Mouse (Mus musculus) cerebellum, postnatal 25 days (tissue): Measurements from ENCODE around the gene Ddx46.
"Not testable (repeated sequence)": the region's sequence is repeated elsewhere in the genome, so short reads cannot be mapped to it uniquely, and the experiment has no call there.

Experiments used
- DNase-seq, 2 experiments: peaks; one replicate each; pipeline ENCODE4 v3.0.0; 2021; ENCODE audit warnings: mixed read lengths in 2 of 2

Gene Ddx46

DNA sequence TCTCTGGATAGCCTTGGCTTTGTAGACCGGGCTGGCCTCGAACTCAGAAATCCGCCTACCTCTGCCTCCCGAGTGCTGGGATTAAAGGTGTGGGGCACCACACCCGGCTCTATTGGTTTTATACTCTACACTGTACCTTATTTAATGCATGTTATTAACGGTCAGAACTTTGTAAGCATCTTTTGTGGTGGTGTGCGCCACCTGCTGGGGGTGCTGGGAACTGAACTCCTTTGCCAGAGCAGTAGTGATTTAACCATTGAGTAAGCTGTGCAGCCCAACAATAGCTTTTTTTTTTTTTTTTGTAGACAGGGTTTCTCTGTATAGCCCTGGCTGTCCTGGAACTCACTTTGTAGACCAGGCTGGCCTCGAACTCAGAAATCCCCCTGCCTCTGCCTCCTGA lies 5.7 kb downstream of the Ddx46 start:
- peak; percentile 81 to 86 for DNase-seq

DNA sequence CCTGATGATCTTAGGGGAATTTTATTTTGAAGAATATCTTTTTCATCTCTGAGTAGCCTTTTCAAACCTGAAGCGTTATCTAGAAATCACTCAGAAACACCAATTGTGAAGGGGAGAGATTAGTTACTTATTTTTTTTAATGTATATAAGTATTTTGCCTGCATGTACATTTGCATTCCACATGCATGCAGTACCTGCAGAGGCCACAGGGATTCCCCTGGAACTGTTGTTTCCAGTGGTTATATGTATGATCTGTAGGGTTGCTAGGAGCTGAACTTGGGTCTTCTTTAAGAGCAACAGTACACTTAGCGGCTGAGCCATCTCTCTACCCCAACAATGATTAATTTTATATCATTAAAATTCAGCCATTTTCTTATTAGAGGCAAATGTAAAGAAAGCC lies 9.7 kb downstream of the Ddx46 start:
- DNase-seq: no peak

DNA sequence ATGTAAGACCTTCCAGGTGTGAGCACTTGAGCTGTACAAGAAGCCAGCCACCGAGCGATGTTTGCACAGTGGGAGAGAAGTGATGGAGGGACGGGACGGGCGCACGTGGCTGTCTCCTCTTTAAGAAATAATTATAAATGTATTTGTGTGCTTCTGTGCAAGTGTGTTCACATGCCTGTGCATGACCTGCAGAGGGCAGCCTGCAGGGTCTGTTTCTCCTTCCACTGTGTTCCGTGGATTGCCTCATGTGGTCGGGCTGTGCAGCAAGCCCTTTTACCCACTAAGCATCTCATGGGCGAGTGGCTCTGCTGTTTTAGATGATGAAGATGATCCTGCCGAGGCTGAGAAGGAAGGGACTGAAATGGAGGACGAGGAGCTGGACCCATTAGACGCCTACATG lies 15.3 kb downstream of the Ddx46 start:
- no peak for DNase-seq

DNA sequence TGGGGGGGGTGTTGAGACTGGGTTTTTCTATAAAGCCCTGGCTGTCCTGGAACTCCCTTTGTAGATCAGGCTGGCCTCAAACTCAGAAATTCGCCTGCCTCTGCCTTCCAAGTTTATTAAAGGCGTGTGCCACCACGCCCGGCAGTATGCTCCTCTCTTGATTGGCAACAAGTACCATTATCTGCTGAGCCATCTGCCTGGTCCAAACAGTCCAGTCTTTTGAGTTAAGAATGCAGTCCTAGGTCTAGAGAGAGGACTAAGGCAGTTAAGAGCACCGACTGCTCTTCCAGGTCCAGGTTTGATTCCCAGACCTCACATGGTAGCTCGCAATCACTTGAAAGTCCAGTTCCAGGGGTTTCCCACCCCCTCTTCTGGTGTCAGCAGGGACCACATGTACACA lies 16.2 kb downstream of the Ddx46 start:
- DNase-seq: no peak

GRCm38 (mm10) chr13:55668550-55668949 lies 33.7 kb downstream of the Ddx46 start:
- DNase-seq: peak; percentile 34 to 59

- DNase-seq: no peak
Observed at GRCm38 (mm10) chr13:55672711-55673110, 37.9 kb downstream of the Ddx46 start.

DNA sequence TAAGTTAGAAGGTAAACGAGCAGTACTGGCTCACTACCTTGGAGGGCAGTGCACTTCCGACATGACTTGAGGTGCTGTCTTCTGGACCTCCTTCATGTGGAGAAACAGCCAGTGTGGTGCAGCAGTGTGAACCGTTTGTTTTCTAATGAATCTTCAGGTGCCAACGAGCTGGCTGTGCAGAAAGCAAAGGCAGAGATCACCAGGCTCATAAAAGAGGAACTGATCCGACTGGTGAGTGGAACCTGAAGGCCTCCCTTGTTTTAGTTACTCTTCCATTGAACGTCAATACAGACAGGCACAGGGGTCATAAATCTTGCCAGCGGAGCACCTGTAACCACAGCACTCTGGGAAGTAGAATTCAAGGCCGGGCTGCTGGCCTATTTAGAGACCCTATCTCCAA lies 42.5 kb downstream of the Ddx46 start:
- no peak for DNase-seq

- no peak for DNase-seq
Observed at GRCm38 (mm10) chr13:55682201-55682600, 47.4 kb downstream of the Ddx46 start.

GRCm38 (mm10) chr13:55683581-55683980 lies 48.8 kb downstream of the Ddx46 start:
- DNase-seq: no peak

- no peak for DNase-seq
Observed at GRCm38 (mm10) chr13:55686107-55686633, 51.3 kb downstream of the Ddx46 start.

- DNase-seq: no peak
Observed at GRCm38 (mm10) chr13:55687927-55688602, 53.2 kb downstream of the Ddx46 start.

GRCm38 (mm10) chr13:55692535-55693242 lies 57.9 kb downstream of the Ddx46 start, which contains the start of gene B230219D22Rik:
Gene B230219D22Rik (plus strand): TSS chr13:55693124.
- peak; percentile 95 to 96 for DNase-seq

DNA sequence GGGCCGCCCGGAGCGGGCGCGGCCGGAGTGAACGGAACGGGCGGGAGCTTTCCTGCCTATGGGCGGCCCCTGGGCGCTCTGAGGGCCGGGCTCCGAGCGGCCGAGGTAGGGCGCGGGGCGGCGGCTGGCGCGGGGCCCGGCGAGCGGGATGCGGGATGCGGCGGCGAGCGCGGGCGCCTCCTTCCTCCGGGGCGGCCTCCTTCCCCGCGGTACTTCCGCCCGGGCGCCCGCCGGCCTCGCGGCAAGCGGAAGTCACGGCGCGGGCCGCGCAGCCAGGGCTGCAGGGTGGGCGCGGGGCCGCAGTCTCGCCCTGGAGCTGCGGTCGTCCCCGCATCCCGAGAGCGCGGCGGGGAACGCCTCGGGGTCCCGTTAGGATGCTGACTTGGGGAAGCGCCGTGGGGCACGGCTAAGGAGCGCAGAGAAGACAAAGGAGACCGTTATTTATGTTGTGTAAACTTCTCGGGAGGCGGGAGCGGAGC lies 58.5 kb downstream of the Ddx46 start:
- no peak for DNase-seq

DNA sequence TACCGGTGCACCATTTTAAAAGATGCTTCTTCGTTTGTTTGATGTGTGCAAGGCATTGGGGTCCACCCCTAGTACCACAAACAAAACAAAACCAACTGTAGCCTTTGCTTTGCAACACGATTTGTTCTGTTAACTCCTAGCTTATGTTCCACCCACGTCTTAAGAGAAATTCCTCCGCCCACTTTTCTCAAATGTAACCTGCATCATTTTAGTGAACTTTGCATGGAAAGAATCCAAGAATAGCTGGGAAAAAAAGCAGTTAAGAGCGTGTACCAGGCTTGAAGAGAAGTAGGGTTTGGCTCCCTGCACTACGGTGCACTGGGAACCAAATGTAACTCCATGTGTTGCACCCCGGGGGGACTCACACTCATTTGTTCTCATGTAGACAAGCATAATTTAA lies 59.3 kb downstream of the Ddx46 start:
- DNase-seq: no peak

GRCm38 (mm10) chr13:55695989-55696388 lies 61.2 kb downstream of the Ddx46 start:
- not testable (repeated sequence) for DNase-seq

DNA sequence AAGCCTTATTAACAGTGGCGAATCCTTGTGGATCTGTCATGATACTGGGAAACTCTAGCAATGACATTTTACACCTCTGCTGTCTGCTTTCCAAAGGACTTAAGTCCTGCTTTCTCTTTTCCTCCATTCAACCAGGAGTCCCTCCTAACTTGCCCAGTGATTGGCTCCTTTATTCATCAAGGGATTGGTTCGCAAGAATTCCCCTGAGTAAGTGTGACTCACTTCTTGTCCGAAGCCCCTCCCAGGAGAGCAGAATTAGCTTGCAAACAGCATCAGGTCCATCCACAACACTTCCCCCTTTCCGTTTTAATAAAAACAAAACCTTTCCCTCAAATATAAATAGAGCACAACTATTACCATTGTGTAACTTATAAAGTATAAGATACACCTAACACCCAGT lies 69.5 kb downstream of the Ddx46 start:
- DNase-seq: no peak

- no peak for DNase-seq
Observed at GRCm38 (mm10) chr13:55712846-55713245, 78.0 kb downstream of the Ddx46 start.

- peak; percentile 95 to 96 for DNase-seq
Observed at GRCm38 (mm10) chr13:55714501-55715166, 79.8 kb downstream of the Ddx46 start, which contains the start of gene Txndc15. Gene Txndc15 (plus strand): TSS chr13:55714650.

DNA sequence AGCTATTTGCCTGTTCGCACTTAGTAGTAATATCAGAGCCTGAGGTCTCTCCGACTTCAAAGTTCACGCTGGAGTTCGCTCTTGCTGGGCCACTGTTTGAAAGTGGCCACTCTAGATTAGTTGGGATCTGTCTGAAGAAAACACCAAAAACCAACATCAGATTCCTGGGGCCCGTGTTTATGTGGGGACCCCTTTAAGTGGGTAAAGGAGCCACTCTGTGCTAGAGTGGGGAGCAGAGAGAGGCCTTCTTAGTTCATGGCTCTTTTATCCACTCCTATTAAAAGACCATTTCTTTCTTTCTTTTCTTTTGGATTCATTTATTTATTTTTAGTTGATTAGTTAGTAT lies 80.3 kb downstream of the Ddx46 start:
- DNase-seq: no peak

DNA sequence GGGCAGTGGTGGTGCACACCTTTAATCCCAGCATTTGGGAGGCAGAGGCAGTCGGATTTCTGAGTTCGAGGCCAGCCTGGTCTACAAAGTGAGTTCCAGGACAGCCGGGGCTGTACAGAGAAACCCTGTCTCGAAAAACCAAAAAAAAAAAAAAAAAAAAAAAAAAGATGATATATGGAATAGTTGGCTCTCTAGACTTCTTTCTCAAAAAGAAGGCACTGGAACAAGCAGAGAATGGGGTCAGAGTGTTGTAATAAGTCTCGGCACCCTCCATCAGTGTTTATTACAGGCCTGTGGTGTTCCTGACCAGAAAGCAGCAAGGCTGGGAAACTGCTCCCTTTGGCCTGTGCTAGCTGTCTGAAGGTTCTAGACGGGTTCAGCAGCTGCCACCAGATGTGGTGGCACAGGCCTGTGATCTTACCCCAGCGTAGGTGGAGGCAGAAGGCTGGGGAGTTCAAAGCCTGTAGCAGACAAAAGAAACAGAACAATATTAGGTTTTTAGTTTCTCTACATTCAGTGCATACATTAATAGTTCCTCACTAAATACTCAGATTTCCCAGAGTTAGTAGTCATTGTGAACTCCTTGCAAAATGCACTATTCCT lies 81.2 kb downstream of the Ddx46 start:
- DNase-seq: no peak

- peak; percentile 69 to 78 for DNase-seq
Observed at GRCm38 (mm10) chr13:55721516-55721915, 86.7 kb downstream of the Ddx46 start.

GRCm38 (mm10) chr13:55721995-55722394 lies 87.2 kb downstream of the Ddx46 start:
- no peak for DNase-seq

GRCm38 (mm10) chr13:55726598-55727119 lies 91.8 kb downstream of the Ddx46 start:
- peak in 1 of 2 experiments; percentile 47 for DNase-seq
